Mouse (Mus musculus) CH12F3 (cell line): ENCODE measurements around the gene Gli1.
"Not testable (repeated sequence)": the region's sequence is repeated elsewhere in the genome, so short reads cannot be mapped to it uniquely, and the experiment has no call there.

Source experiments
- in situ Hi-C: fragments of 300-500 bp; cut with MboI; formaldehyde crosslinking; loops from 2 replicates; pipeline ENCODE4 v1.14.3; 2020; ENCODE audit warnings: low sequenced_read_pairs

The Gli1 gene

DNA sequence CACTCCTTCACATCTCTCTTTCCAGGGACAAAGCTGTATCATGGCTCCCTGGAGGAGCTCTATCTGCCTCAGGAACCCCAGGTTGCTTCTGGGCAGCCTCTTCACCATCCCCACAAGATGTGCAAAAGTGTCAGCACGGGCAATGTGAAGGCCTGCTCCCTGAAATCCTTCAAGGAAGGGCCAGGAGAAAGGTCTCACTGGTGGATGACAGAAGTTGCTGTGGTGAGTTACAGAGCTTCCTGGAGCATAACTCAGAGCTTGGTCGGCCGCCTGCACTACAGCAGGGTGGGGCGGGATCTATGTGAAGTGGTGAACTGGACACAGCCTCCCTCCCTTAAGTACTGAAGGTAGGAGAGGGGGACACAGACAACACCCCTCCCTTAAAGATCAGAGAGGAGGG, 19.1 kb downstream of the Gli1 start:
- in situ Hi-C loops: no loop called here

GRCm38 (mm10) chr10:127322178-127322577, 19.6 kb downstream of the Gli1 start:
- in situ Hi-C loops: no loop called here

GRCm38 (mm10) chr10:127321621-127322020, 20.2 kb downstream of the Gli1 start, which contains the start of gene Arhgap9:
Gene Arhgap9 (plus strand): TSS chr10:127321964.
- in situ Hi-C loops: no loop called here

DNA sequence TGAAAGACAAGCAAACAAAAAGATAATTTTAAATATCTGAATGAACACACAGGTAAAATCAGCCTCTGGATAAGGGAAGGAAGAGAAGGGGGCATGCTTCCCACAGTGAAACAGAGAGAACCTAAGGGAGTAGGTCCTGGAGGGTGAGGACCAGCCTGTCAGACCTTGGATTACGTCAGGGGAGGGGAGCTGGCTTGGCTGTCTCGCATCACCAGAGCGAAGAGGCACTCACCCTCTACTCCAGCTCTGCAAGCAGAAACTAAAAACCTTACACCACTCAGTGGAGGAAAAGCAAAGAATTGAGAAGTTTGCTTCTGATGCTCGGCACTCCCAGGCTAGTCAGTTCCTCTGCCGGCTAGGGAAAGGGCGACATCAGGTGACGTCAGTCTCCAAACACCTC, 21.8 kb downstream of the Gli1 start:
- in situ Hi-C loops: no loop called here

- in situ Hi-C loops: no loop called here
Measured at GRCm38 (mm10) chr10:127318009-127318408, 23.8 kb downstream of the Gli1 start.

- in situ Hi-C loops: no loop called here
Measured at GRCm38 (mm10) chr10:127317277-127317676, 24.5 kb downstream of the Gli1 start.

- in situ Hi-C loops: not testable (repeated sequence)
Measured at GRCm38 (mm10) chr10:127314950-127315349, 26.8 kb downstream of the Gli1 start.

DNA sequence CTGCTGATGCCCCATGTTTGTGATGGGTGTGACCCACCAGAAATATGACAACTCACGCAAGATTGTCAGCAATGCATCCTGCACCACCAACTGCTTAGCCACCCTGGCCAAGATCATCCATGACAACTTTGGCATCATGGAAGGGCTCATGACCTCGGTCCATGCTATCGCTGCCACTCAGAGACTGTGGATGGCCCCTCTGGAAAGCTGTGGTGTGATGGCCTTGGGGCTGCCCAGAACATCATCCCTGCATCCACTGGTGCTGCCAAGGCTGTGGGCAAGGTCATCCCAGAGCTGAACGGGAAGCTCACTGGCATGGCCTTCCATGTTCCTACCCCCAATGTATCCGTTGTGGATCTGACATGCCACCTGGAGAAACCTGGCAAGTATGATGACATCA, 28.3 kb downstream of the Gli1 start:
- in situ Hi-C loops: not testable (repeated sequence)

DNA sequence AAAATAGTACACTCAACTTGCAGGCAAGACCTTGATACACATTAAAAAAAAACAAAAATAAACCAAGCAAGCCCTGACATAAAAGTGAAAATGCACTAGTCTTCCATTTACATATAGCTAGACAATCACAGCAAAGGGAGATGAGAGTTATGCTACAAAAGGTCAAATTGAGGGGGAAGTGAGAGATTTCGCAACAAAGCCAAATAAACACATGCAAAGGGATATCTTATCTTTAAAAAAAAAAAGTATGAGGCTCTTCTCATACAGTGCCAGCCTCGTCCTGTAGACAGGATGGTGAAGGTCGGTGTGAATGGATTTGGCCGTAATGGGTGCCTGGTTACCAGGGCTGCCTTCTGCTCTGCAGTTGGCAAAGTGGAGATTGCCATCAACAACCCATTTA, 28.9 kb downstream of the Gli1 start:
- in situ Hi-C loops: no loop called here

GRCm38 (mm10) chr10:127312356-127312676, 29.5 kb downstream of the Gli1 start:
- in situ Hi-C loops: no loop called here

GRCm38 (mm10) chr10:127311476-127312355, 30.1 kb downstream of the Gli1 start, which contains the start of gene Mars:
Gene Mars (minus strand): TSS chr10:127311786.
- in situ Hi-C loops: no loop called here

DNA sequence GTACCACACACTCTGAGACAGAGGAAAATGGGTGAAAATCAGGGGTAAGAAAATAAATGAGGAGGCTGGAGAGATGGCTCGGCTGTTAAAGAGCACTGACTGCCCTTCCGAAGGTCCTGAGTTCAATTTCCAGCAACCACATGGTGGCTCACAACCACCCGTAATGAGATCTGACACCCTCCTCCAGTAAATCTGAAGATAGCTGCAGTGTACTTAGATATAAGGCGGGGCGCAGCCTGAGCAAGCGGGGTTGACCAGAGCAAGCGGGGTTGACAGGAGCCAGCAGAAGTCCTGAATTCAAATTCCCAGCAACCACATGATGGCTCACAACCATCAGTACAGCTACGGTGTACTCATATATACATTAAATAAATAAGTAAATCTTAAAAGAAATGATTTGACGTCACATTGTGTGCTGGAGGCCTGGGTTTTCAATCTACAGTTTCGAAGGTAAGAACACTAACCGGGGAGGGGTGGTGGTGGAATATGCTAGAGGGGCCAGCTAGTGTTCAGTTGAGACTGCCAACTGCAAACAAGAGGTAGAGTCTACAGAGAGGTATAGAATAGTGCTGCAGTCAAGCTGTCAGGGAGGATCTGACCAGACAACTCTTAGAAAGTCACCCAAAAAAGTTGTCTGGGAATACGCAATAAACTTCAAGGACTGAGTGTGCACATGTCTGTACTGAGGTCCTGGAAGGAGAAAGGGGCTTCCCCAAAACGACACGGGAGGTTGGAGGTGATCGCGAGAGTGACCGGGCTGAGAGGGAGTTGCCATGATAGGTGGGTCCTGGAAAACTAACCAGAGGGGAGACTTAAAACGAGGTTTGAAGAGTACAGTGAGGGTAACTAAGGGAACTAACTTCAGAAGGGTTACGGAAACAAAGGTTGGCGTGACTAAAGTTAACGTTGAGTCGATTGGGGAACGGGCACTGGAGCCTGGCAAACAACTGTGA, 31.0 kb downstream of the Gli1 start:
- in situ Hi-C loops: no loop called here

DNA sequence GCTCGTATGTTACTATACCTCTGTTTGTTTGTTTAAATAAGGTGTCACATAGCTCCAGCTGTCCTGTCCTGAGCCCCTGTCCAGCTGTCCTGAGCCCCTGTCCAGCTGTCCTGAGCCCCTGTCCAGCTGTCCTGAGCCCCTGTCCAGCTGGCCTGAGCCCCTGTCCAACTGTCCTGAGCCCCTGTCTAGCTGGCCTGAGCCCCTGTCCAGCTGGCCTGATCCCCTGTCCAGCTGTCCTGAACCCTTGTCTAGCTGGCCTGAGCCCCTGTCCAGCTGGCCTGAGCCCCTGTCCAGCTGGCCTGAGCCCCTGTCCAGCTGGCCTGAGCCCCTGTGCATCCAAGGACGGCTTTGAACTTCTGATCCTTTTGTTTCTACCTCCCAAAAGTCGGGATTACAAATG, 32.6 kb downstream of the Gli1 start:
- in situ Hi-C loops: not testable (repeated sequence)

DNA sequence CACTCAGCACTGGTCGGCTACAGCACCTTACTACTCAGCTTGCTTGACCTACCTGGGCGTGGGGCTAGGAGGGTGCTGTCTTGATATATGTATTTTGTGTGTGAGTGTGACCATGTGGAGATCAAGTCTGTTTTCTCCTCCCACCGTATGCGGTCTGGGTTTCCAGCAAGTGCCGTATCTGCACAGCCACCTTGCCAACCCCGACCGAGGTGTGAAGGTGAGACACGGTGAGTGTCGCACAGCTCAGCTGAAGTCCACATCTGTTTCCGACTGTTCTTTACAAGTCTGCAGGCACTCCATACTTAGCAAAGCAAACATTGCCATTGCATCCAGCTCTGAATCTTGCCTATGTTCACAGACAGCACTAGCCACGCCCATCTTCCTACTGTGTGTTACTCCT, 38.6 kb downstream of the Gli1 start:
- in situ Hi-C loops: no loop called here

DNA sequence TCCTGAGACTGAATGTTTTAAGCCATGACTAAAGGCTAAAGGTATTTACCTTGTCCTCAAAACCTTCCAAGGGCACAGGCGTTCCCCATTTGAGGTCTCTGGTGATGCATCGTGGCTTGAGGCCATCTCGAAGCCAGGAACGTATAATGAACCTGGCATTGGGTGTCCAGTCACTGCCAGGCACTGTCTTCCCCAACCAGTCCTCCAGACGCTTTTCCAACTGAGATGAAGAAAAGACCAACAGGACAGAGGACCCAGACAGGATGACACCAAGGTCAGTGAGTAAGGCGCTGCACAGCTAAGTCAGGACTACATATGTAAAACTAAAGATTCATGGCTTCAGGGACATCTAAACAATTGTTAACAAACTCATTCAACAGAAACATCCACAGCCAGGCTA, 41.4 kb downstream of the Gli1 start:
- in situ Hi-C loops: no loop called here

- in situ Hi-C loops: no loop called here
Measured at GRCm38 (mm10) chr10:127297015-127297871, 44.5 kb downstream of the Gli1 start.

DNA sequence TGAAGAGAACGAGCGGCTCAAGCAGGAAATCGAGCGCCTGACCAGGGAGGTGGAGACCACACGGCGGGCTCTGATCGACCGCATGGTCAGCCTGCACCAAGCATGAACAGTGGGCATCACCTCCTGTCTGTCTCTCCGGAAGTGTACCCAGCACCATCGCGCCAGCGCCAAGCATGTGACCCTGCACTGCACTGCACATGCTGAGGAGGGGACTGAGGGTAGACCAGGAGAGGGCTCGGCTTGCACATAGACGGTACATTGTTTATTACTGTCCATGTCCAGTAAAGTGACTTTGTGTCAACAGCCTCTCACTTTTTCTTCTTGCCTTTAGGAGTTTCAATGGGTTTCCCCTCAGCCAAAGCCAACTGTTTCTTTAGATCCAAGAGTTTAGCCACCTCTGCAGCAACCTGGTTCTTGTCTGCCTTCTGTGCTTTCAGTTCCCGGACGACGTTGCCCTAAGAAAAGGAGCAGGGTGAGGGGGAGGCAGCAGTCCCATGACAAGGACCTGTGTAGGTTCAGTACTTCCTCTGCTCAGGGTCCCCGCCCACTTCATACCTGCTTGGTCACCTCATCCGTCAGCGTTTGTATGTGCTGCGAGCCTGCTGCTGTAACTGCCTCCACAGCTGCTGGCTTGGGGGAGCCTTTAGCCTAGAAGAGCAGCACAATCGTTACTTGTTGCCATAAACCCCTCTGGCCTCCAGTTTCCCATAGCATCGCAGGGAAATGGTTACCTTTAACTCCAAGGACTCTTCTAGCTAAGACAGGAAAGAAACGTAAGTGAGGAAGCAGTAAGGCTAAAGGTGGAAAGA, 45.6 kb downstream of the Gli1 start:
- in situ Hi-C loops: no loop called here

GRCm38 (mm10) chr10:127294895-127295510, 46.8 kb downstream of the Gli1 start:
- in situ Hi-C loops: no loop called here

DNA sequence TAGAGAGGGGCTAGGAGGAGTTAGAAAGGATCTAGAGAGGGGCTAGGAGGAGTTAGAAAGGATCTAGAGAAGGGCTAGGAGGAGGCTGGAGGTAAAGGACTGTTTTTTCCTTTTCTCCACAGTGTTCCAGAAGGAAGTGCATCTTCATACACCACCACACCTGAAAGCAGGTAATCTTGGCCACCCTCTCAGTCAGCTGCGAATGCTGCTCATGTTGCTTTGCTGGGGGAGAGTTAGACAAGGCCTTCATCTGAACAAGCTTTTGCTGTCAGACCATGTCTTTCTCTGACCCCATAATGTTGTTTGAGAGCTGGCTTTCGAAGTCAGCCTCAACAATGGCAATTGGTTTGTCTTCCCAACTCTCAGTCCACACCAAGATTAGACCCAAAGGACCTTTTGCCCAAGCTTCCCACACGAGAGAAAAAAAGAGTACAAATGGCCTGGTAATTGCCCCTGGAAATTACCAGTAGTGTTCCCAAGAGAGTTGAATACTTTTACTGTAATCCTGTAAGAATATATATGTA, 48.1 kb downstream of the Gli1 start:
- in situ Hi-C loops: no loop called here
